Mouse (Mus musculus): ENCODE measurements at regions not wholly inside any gene's neighbourhood (a gene's known extent, or its start where the extent isn't known, plus 50 kb on each side); places are given as distances from the start of the nearest gene placed in this dataset.
"Not testable (repeated sequence)": the region's sequence is repeated elsewhere in the genome, so short reads cannot be mapped to it uniquely, and the experiment has no call there.

DNA sequence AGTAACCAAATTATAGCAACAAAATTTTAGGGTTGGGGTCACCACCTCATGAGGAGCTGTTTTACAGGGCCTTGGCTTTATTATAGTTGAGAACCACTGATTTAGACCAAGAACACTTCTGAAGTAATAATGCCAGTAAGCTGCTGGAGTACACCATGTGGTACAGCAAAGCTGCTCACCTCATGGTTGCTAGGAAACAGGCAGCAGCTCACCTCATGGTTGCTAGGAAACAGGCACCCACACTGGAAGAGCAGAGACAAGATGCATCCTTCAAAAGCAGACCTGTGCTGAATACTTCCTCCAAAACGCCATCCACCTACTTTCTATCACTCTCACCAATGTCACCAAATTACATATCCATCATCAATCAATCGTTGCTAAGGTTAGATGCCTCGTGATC is 300.0 kb downstream of the Gxylt1 start:
- no peaks in the 10 kb centered on the region for H3K9me3 ChIP-seq (ENCODE audit: control insufficient read depth, low read length)
- no peaks in the 10 kb centered on the region for H3K27me3 ChIP-seq (ENCODE audit: control insufficient read depth, insufficient read depth, low read length)
- H3K4me1 ChIP-seq (replicated peaks; ENCODE audit: control insufficient read depth, insufficient read depth), result no peaks in the 10 kb centered on the region
- TF ChIP-seq CTCF (IDR thresholded peaks at IDR 0.05; ENCODE audit: low read depth), result no peak
- no peak for TF ChIP-seq EP300 (optimal IDR thresholded peaks at IDR 0.05)
- no peaks in the 10 kb centered on the region for H3K36me3 ChIP-seq (ENCODE audit: control insufficient read depth, insufficient read depth, low read length)
- 76% methylated on average over 3 of the region's 3 CpGs for WGBS
- DNase-seq (ENCODE audit: low spot score) (no peak), ATAC-seq (ENCODE audit: low FRiP score, low TSS enrichment) (no peak)
- H3K9ac ChIP-seq (ENCODE audit: low read length), result no peak overlapping the region
- H3K4me2 ChIP-seq (replicated peaks; ENCODE audit: low read depth), result no peak overlapping the region
- H3K27ac ChIP-seq (replicated peaks), result no peak overlapping the region
- H3K4me3 ChIP-seq (ENCODE audit: low read depth, low read length), result no peak overlapping the region

DNA sequence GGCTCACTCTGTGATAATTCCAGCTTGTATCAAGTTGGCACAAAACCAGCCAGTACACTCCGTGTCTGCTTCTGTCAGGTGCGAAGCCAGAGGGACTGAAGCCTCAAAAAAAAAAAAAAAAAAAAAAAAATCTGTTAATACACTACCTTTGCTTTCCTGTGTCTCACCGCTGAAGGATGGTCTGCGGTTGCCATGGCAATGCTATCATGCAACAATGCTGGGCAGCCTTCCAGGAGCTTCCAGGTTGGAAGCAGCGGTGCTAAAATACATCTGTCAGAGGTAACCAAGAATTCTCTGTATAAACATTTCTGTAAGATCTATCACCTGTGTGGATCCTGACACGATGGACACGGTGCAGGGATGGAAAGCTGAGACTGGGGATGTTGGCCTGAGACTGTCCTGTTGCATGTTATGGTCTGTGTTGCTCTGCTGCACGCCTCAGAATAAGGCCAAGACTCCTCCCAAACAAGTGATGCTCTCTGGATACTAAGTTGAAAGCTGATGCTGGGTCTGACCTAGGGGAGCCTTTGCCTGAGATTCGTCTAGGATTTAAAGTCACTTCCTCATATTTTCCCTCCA is 301.2 kb downstream of the Gxylt1 start:
- Histone ChIP-seq H3K27ac (replicated peaks) (no peak overlapping the region), H3K27me3 (ENCODE audit: control insufficient read depth, insufficient read depth, low read length) (no peaks in the 10 kb centered on the region), H3K36me3 (ENCODE audit: control insufficient read depth, insufficient read depth, low read length) (no peaks in the 10 kb centered on the region), H3K9me3 (ENCODE audit: control insufficient read depth, low read length) (no peaks in the 10 kb centered on the region), H3K9ac (ENCODE audit: low read length) (no peak overlapping the region), H3K4me3 (ENCODE audit: low read depth, low read length) (no peak overlapping the region), H3K4me2 (replicated peaks; ENCODE audit: low read depth) (no peak overlapping the region), H3K4me1 (replicated peaks; ENCODE audit: control insufficient read depth, insufficient read depth) (no peaks in the 10 kb centered on the region)
- DNase-seq (ENCODE audit: low spot score), result no peak
- WGBS, result 35% methylated on average over 9 of the region's 9 CpGs
- TF ChIP-seq EP300 (optimal IDR thresholded peaks at IDR 0.05), result no peak
- no peak for TF ChIP-seq CTCF (IDR thresholded peaks at IDR 0.05; ENCODE audit: low read depth)
- ATAC-seq (ENCODE audit: low FRiP score, low TSS enrichment), result no peak

DNA sequence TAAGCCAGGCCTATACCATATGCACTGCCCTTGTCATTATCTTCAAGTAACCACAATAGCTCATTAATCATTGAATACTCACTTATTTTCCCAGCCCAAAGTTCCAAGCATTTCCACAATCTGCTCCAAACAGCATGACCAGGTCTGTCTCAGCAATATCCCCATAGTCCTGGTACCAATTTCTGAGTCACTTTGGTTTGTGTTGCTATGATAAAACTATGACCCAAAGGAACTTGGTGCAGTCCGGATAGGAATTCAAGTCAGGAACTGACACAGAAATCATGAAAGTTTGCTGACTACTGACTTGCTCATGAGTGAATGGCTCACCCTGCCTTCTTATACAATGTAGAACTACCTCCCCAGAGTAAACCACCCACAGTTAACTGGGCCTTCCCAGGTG is 309.4 kb downstream of the Gxylt1 start:
- 83% methylated on average over 1 of the region's 1 CpGs for WGBS
- no peaks in the 10 kb centered on the region for H3K36me3 ChIP-seq (ENCODE audit: control insufficient read depth, insufficient read depth, low read length)
- no peaks in the 10 kb centered on the region for H3K27me3 ChIP-seq (ENCODE audit: control insufficient read depth, insufficient read depth, low read length)
- no peak for TF ChIP-seq EP300 (optimal IDR thresholded peaks at IDR 0.05)
- TF ChIP-seq CTCF (IDR thresholded peaks at IDR 0.05; ENCODE audit: low read depth), result no peak
- no peak for DNase-seq (ENCODE audit: low spot score)
- H3K27ac ChIP-seq (replicated peaks), result no peak overlapping the region
- no peaks in the 10 kb centered on the region for H3K4me1 ChIP-seq (replicated peaks; ENCODE audit: control insufficient read depth, insufficient read depth)
- H3K4me2 ChIP-seq (replicated peaks; ENCODE audit: low read depth), result no peak overlapping the region
- no peak for ATAC-seq (ENCODE audit: low FRiP score, low TSS enrichment)
- H3K4me3 ChIP-seq (ENCODE audit: low read depth, low read length), result no peak overlapping the region
- H3K9ac ChIP-seq (ENCODE audit: low read length), result no peak overlapping the region
- no peaks in the 10 kb centered on the region for H3K9me3 ChIP-seq (ENCODE audit: control insufficient read depth, low read length)

DNA sequence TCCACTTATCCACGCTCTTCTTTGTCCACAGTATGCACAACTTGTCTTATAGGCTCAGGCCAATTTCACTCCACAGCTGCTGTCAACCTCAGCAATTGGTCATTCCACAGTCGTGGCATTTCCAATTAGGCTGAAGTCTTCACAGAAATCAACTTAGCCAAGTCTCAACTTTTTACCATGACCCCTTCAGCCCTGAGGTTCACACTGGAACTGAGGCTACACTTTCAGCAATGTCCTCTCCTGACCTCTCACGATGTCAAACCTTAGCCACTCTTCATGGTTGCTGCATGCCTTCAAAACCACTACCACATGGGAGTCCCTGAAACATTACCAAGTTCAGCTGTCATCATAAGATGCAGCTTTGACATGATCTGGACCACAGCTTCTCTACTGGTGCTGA is 310.1 kb downstream of the Gxylt1 start:
- Histone ChIP-seq H3K9me3 (ENCODE audit: control insufficient read depth, low read length) (no peaks in the 10 kb centered on the region), H3K4me3 (ENCODE audit: low read depth, low read length) (no peak overlapping the region), H3K27ac (replicated peaks) (no peak overlapping the region), H3K4me1 (replicated peaks; ENCODE audit: control insufficient read depth, insufficient read depth) (no peaks in the 10 kb centered on the region), H3K27me3 (ENCODE audit: control insufficient read depth, insufficient read depth, low read length) (no peaks in the 10 kb centered on the region), H3K4me2 (replicated peaks; ENCODE audit: low read depth) (no peak overlapping the region), H3K9ac (ENCODE audit: low read length) (no peak overlapping the region), H3K36me3 (ENCODE audit: control insufficient read depth, insufficient read depth, low read length) (no peaks in the 10 kb centered on the region)
- WGBS, result 72% methylated on average over 3 of the region's 3 CpGs
- no peak for TF ChIP-seq CTCF (IDR thresholded peaks at IDR 0.05; ENCODE audit: low read depth)
- no peak for ATAC-seq (ENCODE audit: low FRiP score, low TSS enrichment)
- no peak for DNase-seq (ENCODE audit: low spot score)

DNA sequence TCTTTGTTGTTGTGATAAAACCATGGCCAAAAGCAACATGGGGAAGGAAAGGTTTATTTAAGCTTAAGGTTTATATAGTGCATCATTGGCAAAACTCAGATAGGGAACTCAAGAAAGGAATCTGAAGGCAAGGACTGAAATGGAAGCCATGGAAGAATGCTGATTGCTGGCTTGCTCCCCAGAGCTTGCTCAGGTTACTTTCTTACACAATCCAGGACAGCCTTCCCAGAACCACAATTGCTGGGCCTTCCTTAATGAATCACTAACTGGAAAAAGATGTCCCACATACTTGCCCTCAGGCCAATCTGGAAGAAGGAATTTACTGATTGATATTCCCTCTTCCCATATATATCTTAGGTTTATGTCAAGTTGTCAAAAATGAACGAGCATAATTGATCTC is 310.8 kb downstream of the Gxylt1 start:
- Histone ChIP-seq H3K36me3 (ENCODE audit: control insufficient read depth, insufficient read depth, low read length) (no peaks in the 10 kb centered on the region), H3K4me1 (replicated peaks; ENCODE audit: control insufficient read depth, insufficient read depth) (no peaks in the 10 kb centered on the region), H3K9ac (ENCODE audit: low read length) (no peak overlapping the region), H3K4me2 (replicated peaks; ENCODE audit: low read depth) (no peak overlapping the region), H3K9me3 (ENCODE audit: control insufficient read depth, low read length) (no peaks in the 10 kb centered on the region), H3K27me3 (ENCODE audit: control insufficient read depth, insufficient read depth, low read length) (no peaks in the 10 kb centered on the region), H3K27ac (replicated peaks) (no peak overlapping the region), H3K4me3 (ENCODE audit: low read depth, low read length) (no peak overlapping the region)
- DNase-seq (ENCODE audit: low spot score) (no peak), ATAC-seq (ENCODE audit: low FRiP score, low TSS enrichment) (no peak)
- TF ChIP-seq EP300 (optimal IDR thresholded peaks at IDR 0.05), result no peak
- no peak for TF ChIP-seq CTCF (IDR thresholded peaks at IDR 0.05; ENCODE audit: low read depth)
- WGBS, result 77% methylated on average over 1 of the region's 1 CpGs

DNA sequence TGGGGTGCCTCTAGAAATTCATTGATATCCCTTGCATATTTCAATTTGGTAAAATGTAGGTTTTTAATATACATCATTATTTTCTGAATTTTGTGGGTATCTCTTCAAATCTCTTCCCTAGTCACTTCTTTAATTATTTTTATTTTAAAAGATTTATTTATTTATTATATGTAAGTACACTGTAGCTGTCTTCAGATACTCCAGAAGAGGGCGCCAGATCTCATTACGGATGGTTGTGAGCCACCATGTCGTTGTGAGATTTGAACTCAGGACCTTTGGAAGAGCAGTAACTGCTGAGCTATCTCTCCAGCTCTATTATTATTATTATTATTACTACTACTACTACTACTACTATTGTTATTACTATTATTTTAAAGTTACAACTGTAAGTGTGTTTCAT is 324.1 kb downstream of the Gxylt1 start:
- H3K4me3 ChIP-seq (ENCODE audit: low read depth, low read length); H3K27me3 ChIP-seq (ENCODE audit: control insufficient read depth, insufficient read depth, low read length); H3K9me3 ChIP-seq (ENCODE audit: control insufficient read depth, low read length); H3K9ac ChIP-seq (ENCODE audit: low read length); H3K4me2 ChIP-seq (replicated peaks; ENCODE audit: low read depth); H3K4me1 ChIP-seq (replicated peaks; ENCODE audit: control insufficient read depth, insufficient read depth); ATAC-seq (ENCODE audit: low FRiP score, low TSS enrichment); H3K36me3 ChIP-seq (ENCODE audit: control insufficient read depth, insufficient read depth, low read length); H3K27ac ChIP-seq (replicated peaks); DNase-seq (ENCODE audit: low spot score): not testable (repeated sequence)
- 84% methylated on average over 3 of the region's 3 CpGs for WGBS
- TF ChIP-seq CTCF (IDR thresholded peaks at IDR 0.05; ENCODE audit: low read depth), result peak; percentile 27
